Mouse (Mus musculus) splenic B cell, adult 2 months (primary cell): ENCODE results near the gene Myh13.

ENCODE experiments used
- DNase-seq: peaks from one replicate; pipeline ENCODE4 v3.0.0-alpha.2; 2011; ENCODE audit warnings: low read depth, low spot score
- H3K27me3 ChIP-seq: 2 replicates; pipeline ENCODE4 v1.6.1; 2012; ENCODE audit warnings: mild to moderate bottlenecking, low read length, moderate library complexity, mixed read lengths; ENCODE audit not compliant: control insufficient read depth, poor library complexity, insufficient read depth, severe bottlenecking
- H3K36me3 ChIP-seq: 2 replicates; pipeline ENCODE4 v1.6.1; 2012; ENCODE audit warnings: mild to moderate bottlenecking, low read length, moderate library complexity, mixed read lengths; ENCODE audit not compliant: control insufficient read depth, poor library complexity, insufficient read depth, severe bottlenecking

Myh13 gene

DNA sequence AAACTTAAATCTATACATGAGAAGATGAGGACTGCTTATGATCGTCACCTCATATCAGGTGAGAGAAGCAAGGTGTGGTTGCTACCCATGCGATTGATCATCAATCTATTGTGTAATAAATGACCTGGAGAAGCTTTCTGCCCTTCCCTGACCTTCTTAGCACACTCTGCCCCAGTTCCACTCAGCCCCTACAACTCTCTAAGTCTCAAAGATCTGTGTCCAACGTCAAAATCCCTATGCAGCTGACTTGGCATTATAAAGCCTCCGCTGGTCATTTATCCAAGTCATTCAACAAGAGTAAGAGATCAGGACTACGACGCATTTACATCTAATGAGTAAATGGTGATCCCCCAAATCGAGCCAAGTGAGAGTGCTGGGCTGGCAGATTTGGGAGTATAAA, at the start of gene Myh13:
Myh13 (plus strand) TSS at position 301 of the 400 bp plus-strand sequence.
- no peaks in the 10 kb centered on the region; the same call in 1 of the 2 replicates for H3K27me3 ChIP-seq
- no peaks in the 10 kb centered on the region for H3K36me3 ChIP-seq
- DNase-seq: no peak

DNA sequence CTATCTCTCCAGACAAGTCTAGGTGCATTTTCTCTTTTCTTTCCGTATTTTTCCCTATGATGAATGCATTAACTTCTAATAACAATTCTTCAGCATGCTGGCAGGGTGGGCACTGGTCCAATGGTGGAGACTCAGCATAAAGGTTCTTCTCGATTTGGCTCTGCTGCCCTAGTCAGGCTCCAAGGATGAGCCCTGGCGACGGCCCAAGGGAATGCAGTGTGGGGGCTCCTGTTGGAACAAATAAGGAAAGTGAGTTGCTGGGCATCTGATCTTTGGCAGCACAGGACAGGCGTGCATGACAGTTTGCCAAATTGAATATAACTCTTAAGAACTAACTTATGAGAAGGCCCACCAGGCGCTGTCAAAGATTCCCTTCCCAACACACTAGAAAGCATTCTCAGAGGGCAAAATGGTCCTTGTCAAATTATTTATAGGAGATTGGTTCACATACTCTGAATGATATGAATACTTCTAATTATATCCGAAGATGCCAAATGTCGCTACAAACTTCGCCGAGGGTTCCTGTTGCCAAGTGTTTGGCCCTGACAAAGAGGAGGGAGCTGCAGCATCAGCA, 44.8 kb upstream of the Myh13 start, which contains the start of gene Myh8:
Myh8 (plus strand) TSS at position 524 of the 574 bp plus-strand sequence.
- DNase-seq: no peak
- no peaks in the 10 kb centered on the region; the same call in 1 of the 2 replicates for H3K27me3 ChIP-seq
- no peaks in the 10 kb centered on the region for H3K36me3 ChIP-seq

DNA sequence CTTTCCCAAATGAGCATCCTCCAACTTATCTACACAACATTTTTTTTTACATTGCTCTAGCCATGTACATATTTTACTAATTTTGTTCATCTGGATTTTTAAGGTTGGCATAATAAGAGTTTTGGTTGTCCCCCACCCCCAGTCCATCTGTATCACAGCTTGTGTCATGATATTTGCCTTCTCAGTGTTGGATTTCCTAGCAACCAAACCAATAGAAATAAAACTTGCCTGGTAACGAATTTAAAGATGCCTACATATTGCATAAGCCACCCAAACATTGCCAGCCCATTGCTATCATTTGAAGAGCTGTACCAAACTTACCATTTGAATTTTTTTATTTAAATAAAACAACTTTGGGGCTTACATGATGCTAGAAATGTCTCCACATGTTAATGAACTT, 28.0 kb upstream of the Myh13 start:
- no peaks in the 10 kb centered on the region for H3K27me3 ChIP-seq
- H3K36me3 ChIP-seq: no peaks in the 10 kb centered on the region
- DNase-seq: no peak

DNA sequence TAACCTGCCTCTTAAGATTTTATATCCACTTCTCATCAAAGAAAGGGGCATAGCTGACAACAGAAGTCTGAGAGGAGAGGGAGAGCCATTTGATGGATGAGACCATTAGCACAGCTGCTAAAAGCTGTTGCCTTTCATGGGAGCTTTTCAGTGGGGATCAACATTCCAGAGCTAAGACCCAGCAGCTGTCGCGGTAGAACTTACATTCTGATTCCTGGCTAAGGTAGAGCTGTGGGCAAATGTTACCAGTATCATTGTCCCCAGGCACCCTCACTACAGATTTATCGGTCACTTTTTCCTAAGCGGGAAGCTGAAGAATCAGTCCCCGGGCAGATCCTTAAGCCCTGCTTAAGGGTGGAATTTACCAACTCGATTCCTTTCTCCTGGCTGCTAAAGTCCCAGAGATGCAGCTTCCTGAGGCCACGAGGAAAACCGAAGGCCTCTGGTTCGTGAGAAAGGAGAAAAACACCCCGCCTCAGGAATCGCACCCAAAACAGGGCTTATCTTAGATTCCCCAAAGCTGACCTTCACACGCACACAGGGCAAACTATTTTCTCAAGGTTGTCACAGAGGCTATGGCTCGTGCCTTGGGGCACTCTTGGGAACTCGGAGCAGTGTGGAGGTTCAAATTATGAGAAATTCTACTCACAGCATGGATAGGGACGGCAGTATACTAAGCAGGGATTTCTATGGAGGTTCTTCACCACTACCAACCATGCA, 7.6 kb upstream of the Myh13 start:
- DNase-seq: no peak
- H3K36me3 ChIP-seq: no peaks in the 10 kb centered on the region
- no peaks in the 10 kb centered on the region; the same call in 1 of the 2 replicates for H3K27me3 ChIP-seq

DNA sequence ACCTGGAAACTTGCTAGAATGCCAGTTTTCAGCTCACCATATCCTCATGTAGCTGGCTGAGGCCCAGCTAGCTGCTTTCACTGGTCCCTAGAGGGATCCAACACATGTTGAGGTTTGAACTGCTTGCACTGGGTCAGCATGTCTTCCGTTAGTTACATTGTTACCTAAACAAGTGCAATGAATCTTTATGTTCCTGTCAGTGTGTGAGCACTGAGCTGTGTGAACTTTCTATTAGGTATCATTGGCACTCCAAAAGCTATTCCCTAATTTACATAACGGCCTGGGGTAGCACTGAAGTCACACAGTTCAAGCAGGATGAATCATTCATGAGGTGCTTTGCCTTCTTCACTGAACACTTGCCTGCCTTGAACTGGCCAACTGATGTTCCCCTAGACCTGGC, 5.1 kb downstream of the Myh13 start:
- DNase-seq: no peak
- H3K36me3 ChIP-seq: no peaks in the 10 kb centered on the region
- no peaks in the 10 kb centered on the region for H3K27me3 ChIP-seq

DNA sequence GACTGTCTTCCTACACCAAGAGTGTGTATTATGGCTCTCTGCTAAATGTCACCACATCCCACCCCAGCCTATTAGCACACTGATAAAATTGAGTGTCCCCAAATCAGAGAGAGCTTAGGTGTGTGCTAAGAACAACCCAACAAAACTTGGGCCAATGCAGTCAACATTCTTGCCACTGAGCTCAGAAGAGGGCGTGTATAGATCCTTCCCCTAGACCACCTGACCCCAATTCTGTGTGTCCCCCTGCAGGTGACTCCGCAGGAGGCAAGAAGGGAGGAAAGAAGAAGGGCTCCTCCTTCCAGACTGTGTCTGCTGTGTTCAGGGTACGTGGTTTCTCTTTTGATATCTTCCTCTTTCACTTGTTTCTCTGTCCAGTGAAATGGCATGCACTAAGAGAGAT, 23.1 kb downstream of the Myh13 start:
- no peaks in the 10 kb centered on the region for H3K27me3 ChIP-seq
- DNase-seq: no peak
- H3K36me3 ChIP-seq: no peaks in the 10 kb centered on the region

DNA sequence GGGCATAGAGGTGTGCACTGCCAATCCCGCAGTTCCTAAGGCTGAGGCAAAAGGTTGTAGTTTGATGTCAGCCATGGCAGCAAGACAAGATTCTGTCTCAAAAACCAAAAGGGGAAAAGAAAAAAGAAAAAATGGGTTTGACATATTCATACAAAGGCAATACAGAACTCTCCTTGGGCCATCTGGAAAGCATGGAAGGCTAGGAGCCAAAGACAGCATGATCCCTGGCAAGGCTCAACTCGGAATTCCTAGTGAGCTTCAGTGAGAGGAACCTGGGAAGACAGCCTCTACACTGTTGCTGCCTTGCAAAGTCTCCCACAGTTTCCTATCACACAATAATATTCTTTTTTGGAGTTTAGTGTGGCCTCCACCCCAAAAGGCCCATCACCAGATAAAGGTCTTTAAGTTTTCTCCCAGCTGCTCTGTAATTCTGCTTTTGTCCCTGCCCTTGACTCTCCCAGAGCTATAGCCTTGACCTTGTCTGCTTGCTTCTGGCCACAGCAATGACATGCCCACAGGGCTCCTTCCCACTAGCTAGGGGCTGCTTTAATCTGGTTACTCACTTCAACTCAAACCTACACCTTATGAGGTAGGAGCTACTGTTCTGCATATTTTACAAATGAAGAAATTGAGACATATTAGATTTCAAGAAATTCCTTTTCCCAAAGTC, 23.9 kb downstream of the Myh13 start:
- no peaks in the 10 kb centered on the region for H3K36me3 ChIP-seq
- H3K27me3 ChIP-seq: no peaks in the 10 kb centered on the region
- no peak for DNase-seq

DNA sequence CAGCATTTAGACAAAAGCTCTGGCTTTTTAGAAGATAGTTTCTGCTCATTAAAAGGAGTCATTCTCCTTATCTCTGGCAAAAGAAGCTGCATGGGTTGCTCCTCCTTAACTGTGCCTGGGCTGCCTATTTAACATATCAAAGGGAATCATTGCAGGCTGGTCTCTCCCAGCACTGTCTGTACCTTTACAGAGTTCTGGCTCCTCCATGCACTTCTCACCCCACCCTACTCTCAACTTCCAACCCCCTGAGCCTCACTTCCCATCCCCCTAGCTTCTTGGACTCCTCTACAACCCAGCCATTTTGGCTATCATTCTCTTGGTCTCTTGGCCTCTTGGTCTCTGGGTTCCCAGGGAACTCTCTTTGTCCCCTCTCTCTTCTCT, 24.4 kb downstream of the Myh13 start:
- no peak for DNase-seq
- Histone ChIP-seq H3K27me3 (no peaks in the 10 kb centered on the region), H3K36me3 (no peaks in the 10 kb centered on the region)

DNA sequence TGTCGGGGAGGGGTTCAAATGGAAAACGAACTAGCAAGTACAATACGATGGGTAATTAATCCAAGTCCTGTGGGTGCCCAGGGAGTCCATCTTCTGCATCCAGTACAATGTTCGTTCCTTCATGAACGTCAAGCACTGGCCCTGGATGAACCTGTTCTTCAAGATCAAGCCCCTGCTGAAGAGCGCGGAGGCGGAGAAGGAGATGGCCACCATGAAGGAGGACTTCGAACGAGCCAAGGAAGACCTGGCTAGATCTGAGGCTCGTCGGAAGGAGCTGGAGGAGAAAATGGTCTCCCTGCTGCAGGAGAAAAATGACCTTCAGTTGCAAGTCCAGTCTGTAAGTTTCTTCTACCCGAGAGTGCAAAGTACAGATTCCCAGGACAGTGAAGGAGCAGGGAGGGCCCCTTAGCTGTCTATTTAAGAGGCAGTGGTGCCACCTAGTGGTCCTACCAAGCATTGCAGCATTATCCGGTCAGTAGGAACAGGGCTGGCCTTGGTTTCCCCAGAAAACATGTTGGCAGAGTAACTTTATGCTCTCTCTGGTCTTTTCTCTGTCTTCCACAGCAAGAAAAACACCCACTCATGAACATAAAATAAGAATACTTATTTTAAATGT, 28.8 kb downstream of the Myh13 start:
- peak; percentile 61 for DNase-seq
- Histone ChIP-seq H3K27me3 (no peaks in the 10 kb centered on the region), H3K36me3 (no peaks in the 10 kb centered on the region)

DNA sequence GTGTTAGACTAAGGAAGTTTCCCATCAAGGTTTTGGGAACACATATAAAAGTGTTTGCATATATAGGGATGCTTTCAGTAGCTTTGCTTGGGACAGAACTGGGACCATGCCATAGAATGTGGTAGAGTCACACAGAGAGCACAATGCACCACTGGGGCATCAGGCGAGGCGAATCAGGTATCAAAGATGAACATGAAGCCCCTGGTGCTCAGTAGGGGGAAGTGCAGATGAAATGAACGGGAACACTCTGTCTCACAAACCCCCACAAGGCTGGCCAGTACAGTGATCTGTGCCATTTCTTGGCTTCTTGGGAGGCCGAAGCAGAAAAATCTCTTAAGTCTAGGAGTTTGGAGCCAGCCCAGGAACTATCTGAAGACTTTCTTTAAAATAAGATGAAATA, 31.6 kb downstream of the Myh13 start:
- Histone ChIP-seq H3K27me3 (no peaks in the 10 kb centered on the region), H3K36me3 (no peaks in the 10 kb centered on the region)
- no peak for DNase-seq

DNA sequence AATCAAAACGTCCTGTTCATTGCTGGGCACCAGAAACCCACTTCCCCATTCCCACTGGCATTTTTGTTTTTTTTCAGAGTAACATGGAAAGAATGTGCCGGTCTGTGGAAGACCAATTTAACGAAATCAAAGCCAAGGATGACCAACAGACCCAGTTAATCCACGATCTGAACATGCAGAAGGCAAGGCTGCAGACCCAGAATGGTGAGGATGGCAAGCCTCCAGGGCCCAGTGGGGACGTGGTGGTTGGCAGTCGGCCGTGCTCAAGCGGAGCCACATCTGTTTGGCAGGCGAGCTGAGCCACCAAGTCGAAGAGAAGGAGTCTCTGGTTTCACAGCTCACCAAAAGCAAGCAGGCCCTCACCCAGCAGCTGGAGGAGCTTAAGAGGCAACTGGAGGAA, 36.6 kb downstream of the Myh13 start:
- DNase-seq: no peak
- no peaks in the 10 kb centered on the region for H3K36me3 ChIP-seq
- no peaks in the 10 kb centered on the region for H3K27me3 ChIP-seq

DNA sequence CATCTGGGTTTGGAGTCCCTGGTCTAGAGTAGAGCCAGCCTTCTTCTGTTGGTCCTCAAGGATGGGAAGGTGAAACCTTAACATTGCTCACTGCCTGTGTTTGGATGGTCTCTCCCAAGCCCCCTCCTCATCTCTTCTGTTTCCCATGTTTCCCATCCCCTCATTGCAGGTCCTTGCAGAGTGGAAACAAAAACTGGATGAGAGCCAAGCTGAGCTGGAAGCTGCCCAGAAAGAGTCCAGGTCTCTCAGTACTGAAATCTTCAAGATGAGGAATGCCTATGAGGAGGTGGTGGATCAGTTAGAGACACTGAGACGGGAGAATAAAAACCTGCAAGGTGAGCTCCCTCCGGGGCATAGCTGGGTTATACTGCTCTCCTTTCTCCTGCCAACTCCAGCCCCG, 40.8 kb downstream of the Myh13 start:
- no peak for DNase-seq
- no peaks in the 10 kb centered on the region for H3K27me3 ChIP-seq

DNA sequence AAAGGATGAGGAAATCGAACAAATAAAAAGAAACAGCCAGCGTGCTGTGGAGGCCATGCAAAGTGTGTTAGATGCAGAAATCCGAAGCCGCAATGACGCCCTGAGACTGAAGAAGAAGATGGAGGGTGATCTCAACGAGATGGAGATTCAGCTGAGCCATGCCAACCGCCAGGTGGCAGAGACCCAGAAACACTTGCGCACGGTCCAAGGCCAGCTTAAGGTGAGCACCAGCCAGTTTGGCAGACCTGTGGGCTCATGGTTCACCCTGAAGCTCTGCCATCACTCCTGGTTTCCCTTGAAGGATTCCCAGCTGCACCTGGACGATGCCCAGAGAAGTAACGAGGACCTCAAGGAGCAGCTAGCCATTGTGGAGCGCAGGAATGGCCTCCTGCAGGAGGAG, 43.1 kb downstream of the Myh13 start:
- Histone ChIP-seq H3K36me3 (no peaks in the 10 kb centered on the region), H3K27me3 (no peaks in the 10 kb centered on the region)
- DNase-seq: no peak

More for the DNA sequence above, 40.8 kb downstream of the Myh13 start:
- no peaks in the 10 kb centered on the region for H3K36me3 ChIP-seq

DNA sequence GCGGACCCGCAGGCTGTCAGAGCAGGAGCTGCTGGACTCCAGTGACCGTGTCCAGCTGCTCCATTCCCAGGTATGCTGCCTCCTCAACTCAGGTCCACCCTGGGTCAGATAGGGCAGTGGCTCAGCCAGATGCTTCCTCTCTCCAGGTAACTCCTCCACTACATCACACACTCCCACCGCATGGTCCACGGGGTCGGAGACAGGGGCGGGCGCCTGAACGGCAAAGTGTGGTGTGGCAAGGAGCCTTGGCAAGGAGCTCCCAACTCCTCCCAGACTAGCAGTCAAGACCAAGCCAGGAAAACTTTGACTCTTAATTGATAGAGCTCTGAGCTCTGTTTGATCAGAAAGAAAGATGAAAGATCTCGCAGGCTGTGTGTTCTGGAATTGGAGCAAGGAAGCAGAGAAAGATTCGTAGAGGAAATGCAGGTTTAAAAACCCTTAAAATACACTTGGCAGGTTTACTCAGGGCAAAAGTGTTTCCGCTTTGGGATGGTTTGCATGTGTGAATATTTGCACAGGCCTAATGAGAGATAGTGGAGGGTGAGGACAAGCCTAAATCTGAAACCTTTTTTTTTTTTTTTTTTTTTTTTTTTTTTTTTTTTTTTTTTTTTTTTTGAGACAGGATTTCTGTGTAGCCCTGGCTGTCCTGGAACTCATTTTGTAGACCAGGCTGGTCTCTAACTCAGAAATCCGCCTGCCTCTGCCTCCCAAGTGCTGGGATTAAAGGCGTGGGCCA, 43.7 kb downstream of the Myh13 start:
- Histone ChIP-seq H3K27me3 (no peaks in the 10 kb centered on the region), H3K36me3 (no peaks in the 10 kb centered on the region)
- DNase-seq: no peak
